Mouse (Mus musculus) embryonic fibroblast, embryonic 13.5 days (primary cell): ENCODE measurements around the gene Sf3b1.

Experiments used
- CTCF ChIP-seq: IDR thresholded peaks from 2 replicates; pipeline ENCODE4 v1.5.1; 2011; ENCODE audit warnings: mild to moderate bottlenecking, control low read depth, low read length, moderate library complexity, borderline replicate concordance; ENCODE audit not compliant: insufficient read depth
- POLR2A ChIP-seq: IDR thresholded peaks from 2 replicates; pipeline ENCODE4 v1.6.1; 2011; ENCODE audit warnings: low read depth, mild to moderate bottlenecking, control low read depth, low read length, moderate library complexity

- TF ChIP-seq POLR2A: no peak
- no peak for TF ChIP-seq CTCF
These were observed 49.1 kb upstream of the Sf3b1 start for GRCm38 (mm10) chr1:55076395-55076743.
